Mouse (Mus musculus): ENCODE results near the gene Gpr88.

Gpr88 gene

DNA sequence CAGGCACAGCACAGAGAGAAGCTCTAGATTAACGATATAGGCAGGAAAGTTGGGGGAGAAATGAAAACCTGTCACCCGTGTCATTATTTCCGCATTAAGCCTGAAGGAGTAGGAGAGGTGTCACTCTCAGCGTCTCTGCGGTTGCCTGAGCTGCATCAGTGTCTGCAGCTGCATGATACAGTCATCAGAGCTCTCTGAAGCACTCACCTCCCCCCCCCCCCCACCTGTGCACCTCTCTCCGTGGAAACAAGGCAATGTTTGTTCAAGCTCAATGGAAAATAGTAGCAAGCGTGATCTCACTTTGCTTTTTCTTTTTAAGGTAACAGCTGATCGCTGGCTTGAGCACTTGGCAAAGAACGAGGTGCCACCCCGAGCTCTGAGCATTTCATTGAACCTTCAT lies 53.2 kb downstream of the Gpr88 start:
- DNase-seq (ENCODE audit: low read depth, low spot score), result peak; percentile 30

Measured in CD4-positive, CD25-positive, alpha-beta regulatory T cell, adult 2 months (primary cell).